Mouse (Mus musculus) intestine, embryonic 15.5 days (tissue): ENCODE measurements around the gene Calr3. TPM values are rescaled to one million over a fixed set of nuclear protein-coding genes. Genes with fewer than 3 reads are reported as not detected.

ENCODE experiments used
- ATAC-seq: fragments of 200-750 bp; cut with Nextera tagmentation; 2 replicates; pipeline ENCODE4 v1.8.0; 2017; ENCODE audit warnings: moderate TSS enrichment, moderate library complexity
- H3K27ac ChIP-seq: fragments of 300-500 bp; sonication (generic); 2 replicates; pipeline ENCODE4 v1.5.1; 2015; ENCODE audit warnings: mild to moderate bottlenecking, inconsistent platforms
- H3K27me3 ChIP-seq: fragments of 300-500 bp; sonication (generic); replicated peaks from 2 replicates; pipeline ENCODE4 v1.6.1; 2015; ENCODE audit warnings: inconsistent platforms
- H3K36me3 ChIP-seq: fragments of 300-500 bp; sonication (generic); 2 replicates; pipeline ENCODE4 v1.6.1; 2015; ENCODE audit warnings: inconsistent platforms
- H3K4me1 ChIP-seq: fragments of 300-500 bp; sonication (generic); replicated peaks from 2 replicates; pipeline ENCODE4 v1.6.1; 2015; ENCODE audit warnings: inconsistent platforms
- H3K4me2 ChIP-seq: fragments of 300-500 bp; sonication (generic); replicated peaks from 2 replicates; pipeline ENCODE4 v1.6.1; 2015; ENCODE audit warnings: mild to moderate bottlenecking, inconsistent platforms
- H3K4me3 ChIP-seq: fragments of 300-500 bp; sonication (generic); replicated peaks from 2 replicates; pipeline ENCODE4 v1.5.1; 2015; ENCODE audit warnings: inconsistent platforms
- H3K9ac ChIP-seq: fragments of 300-500 bp; sonication (generic); 2 replicates; pipeline ENCODE4 v1.6.1; 2015; ENCODE audit warnings: inconsistent platforms
- H3K9me3 ChIP-seq: fragments of 300-500 bp; sonication (generic); 2 replicates; pipeline ENCODE4 v1.6.1; 2016; ENCODE audit warnings: inconsistent platforms
- WGBS: fragments of 180-500 bp; shearing (Covaris S2); methylation state at CpG from one replicate; pipeline ENCODE4 v1.1.7; 2015; 5-methylcytosine and 5-hydroxymethylcytosine counted together
- polyA plus RNA-seq: library from polyadenylated mRNA; unstranded; fragments of >200 nt; fragmentation: Nextera tagmentation; extraction: Ambion mirVana; gene quantifications from 2 replicates; pipeline ENCODE4 v1.2.1, GENCODE M21; 2015

The Calr3 gene
- polyA plus RNA-seq, 1 experiment from 2014 or later, result 1.1 TPM

DNA sequence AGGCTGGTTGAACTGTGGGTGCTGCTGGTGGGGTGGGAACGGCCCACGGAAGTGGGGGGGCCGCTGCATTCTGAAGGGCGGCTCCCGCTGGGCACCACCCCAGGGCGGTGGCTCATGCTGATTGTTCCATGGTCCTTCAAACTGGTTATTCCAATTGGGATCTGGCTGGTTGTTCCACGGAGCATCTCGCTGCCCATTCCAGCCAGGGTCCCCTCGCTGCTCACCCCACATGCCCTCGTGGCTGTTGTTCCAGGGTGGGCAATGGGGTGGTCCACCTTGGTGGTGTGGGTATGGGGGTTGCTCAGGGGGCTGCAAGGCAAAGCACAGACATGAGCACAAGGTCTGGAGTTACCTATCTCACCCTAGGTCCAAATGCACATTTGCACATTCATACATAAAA is 20.5 kb upstream of the Calr3 start:
- H3K4me3 ChIP-seq, result no peak overlapping the region
- H3K9me3 ChIP-seq, result no peaks in the 10 kb centered on the region
- no peak overlapping the region for H3K4me2 ChIP-seq
- H3K9ac ChIP-seq, result no peak overlapping the region
- H3K27me3 ChIP-seq, result no peaks in the 10 kb centered on the region
- H3K4me1 ChIP-seq, result no peaks in the 10 kb centered on the region
- 93% methylated on average over 10 of the region's 10 CpGs for WGBS
- no peak overlapping the region for H3K27ac ChIP-seq
- no peak for ATAC-seq
- peaks cover 87% of the 10 kb centered on the region for H3K36me3 ChIP-seq

DNA sequence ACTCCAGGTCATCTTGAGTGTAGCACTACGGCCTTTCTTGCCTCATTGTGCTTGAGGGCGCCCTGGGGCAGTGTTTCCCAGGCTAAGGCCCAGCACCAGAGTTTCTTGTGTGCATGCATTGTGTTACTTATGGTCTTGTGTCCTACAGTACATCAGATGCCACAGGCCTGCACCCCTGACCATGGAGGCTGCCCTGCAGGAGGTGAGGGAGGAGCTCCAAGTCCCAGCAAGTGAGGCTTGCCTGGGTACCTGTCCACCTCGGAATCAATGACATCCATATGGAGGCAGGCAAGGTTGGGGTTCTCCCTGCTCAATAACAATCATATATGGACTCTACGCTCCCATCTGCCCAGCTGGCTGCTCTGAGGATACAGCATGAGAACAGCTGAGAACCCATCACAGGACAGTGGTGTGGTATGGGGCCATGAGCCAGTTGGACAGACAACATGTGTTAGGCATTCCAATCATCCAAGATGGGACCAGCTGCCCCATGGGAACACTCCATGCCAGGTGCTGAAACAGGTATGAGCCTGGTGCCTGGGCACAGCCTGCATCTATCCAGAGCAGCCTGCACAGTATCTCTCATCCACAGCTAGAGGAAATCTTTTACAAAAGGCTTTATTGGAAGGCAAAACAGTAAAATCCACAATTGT is 16.3 kb upstream of the Calr3 start:
- H3K27ac ChIP-seq, result no peak overlapping the region
- no peaks in the 10 kb centered on the region for H3K9me3 ChIP-seq
- 91% methylated on average over 4 of the region's 4 CpGs for WGBS
- no peak overlapping the region for H3K4me2 ChIP-seq
- ATAC-seq, result no peak
- H3K4me3 ChIP-seq, result no peak overlapping the region
- no peak overlapping the region for H3K9ac ChIP-seq
- H3K27me3 ChIP-seq, result no peaks in the 10 kb centered on the region
- H3K36me3 ChIP-seq, result peaks cover 58% of the 10 kb centered on the region
- H3K4me1 ChIP-seq, result no peaks in the 10 kb centered on the region

DNA sequence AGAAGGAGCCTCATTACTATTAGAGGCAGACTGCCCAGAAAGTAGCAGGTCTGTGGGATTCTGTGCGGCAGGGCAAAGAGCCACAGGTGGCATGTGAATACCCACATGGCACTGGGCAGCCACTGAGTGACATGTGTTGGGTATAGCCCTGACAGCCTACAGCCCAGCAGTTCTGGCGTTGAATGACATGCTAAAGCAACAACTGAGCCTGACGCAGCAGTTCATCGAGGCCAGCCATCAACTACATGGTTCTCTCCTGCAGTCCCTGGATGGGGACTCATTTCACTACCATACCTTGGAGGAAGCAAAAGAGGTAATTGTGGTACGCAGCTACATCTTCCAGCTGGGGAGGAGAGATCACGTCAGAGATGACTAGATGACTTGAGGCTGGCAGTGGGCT is 14.8 kb upstream of the Calr3 start:
- no peaks in the 10 kb centered on the region for H3K27me3 ChIP-seq
- no peak overlapping the region for H3K27ac ChIP-seq
- no peak overlapping the region for H3K9ac ChIP-seq
- no peak overlapping the region for H3K4me2 ChIP-seq
- H3K9me3 ChIP-seq, result no peaks in the 10 kb centered on the region
- no peak for ATAC-seq
- H3K4me1 ChIP-seq, result no peaks in the 10 kb centered on the region
- H3K36me3 ChIP-seq, result peaks cover 52% of the 10 kb centered on the region
- H3K4me3 ChIP-seq, result no peak overlapping the region
- WGBS, result 82% methylated on average over 6 of the region's 6 CpGs

DNA sequence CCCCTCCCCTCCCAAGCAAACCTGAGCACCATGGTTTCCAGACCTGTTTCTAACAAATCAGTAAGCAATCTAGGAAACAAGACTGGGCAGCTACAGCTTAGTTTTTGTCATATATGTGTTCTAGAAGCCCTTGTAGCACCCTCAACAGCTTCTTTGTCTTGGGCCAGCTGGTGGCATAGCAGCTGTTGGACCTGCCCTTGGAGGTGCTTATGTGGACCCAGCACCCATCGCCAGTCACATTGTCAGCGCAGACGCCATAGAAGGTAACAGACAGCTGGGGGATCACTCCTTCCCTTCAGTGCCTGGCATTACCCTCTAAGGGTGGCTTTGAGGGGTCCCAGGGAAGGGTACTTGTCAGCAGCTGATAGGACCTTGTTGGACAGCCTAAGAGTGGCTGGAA is 14.1 kb upstream of the Calr3 start:
- Histone ChIP-seq H3K27ac (no peak overlapping the region), H3K9me3 (no peaks in the 10 kb centered on the region), H3K27me3 (no peaks in the 10 kb centered on the region), H3K4me1 (no peaks in the 10 kb centered on the region), H3K4me3 (no peak overlapping the region), H3K4me2 (no peak overlapping the region), H3K36me3 (peaks cover 46% of the 10 kb centered on the region), H3K9ac (no peak overlapping the region)
- 88% methylated on average over 3 of the region's 3 CpGs for WGBS
- no peak for ATAC-seq

DNA sequence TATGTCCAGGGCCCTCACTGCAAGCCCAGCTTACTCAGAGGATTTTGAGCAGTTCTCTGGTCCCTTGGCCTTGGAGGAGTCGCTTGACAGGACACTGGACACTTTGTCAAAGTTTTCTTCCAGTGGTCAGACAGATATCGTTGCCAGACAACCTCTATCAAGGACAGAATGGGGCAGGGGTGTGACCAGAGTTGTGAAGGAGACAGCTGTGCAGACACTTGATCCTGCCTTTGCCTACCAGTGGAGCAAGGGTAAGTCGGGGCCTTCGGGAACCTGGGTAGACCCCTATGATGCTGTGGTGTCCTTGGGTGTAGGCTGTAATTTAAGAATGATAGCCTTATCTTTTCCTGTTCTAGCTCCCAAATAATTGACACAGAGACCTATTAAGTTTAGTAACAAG is 11.6 kb upstream of the Calr3 start:
- WGBS, result 86% methylated on average over 4 of the region's 4 CpGs
- Histone ChIP-seq H3K9me3 (no peaks in the 10 kb centered on the region), H3K9ac (no peak overlapping the region), H3K27me3 (no peaks in the 10 kb centered on the region), H3K36me3 (peaks cover 26% of the 10 kb centered on the region), H3K4me2 (no peak overlapping the region), H3K4me1 (no peaks in the 10 kb centered on the region), H3K4me3 (no peak overlapping the region), H3K27ac (no peak overlapping the region)
- no peak for ATAC-seq

DNA sequence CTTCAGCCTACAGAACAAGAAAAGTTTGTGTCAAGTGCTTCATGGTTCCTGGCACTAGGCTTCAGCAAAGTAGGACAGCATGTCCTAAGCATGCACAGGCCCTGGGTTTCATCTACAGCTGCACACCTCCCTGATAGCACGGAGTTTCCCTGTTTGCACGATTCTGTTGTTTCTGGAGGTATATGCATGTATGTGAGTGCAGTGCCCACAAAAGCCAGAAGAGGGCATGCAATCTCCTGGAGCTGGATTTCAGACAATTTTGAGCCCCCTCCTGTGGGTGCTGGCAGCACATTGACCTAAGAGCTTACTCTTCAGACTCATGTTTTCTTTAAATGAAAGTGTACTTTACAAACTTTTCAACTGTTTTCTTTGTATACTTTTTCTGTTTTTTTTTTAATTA is 10.2 kb upstream of the Calr3 start:
- Histone ChIP-seq H3K36me3 (peaks cover 29% of the 10 kb centered on the region; the same call in 1 of the 2 replicates), H3K9me3 (no peaks in the 10 kb centered on the region), H3K27ac (no peak overlapping the region), H3K4me2 (no peak overlapping the region), H3K27me3 (no peaks in the 10 kb centered on the region), H3K4me1 (no peaks in the 10 kb centered on the region), H3K4me3 (no peak overlapping the region), H3K9ac (no peak overlapping the region)
- ATAC-seq, result no peak
- 94% methylated on average over 2 of the region's 2 CpGs for WGBS

DNA sequence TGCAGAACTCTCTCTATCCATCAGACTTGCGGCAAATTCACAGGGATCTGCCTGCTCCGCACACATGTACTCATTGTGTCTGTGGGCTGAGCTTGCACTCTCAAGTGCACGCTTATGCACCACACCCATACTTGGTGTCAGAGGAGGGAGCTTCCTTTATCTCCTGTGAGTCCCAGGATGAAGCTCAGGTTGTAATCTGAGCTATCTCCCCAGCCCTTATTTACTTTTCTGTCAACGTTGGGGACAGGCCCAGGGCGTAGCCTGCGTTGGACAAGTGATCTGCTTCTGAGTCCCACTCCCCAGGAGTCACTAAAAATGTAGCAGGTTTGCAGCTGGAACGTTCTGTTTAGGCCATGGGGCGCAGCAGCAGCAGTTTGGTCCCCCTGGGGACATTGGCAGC is 7.8 kb upstream of the Calr3 start:
- Histone ChIP-seq H3K27me3 (no peaks in the 10 kb centered on the region), H3K9ac (no peak overlapping the region), H3K4me3 (no peak overlapping the region), H3K27ac (no peak overlapping the region), H3K4me1 (no peaks in the 10 kb centered on the region), H3K9me3 (no peaks in the 10 kb centered on the region), H3K36me3 (peaks cover 24% of the 10 kb centered on the region; the same call in 1 of the 2 replicates), H3K4me2 (no peak overlapping the region)
- WGBS, result 61% methylated on average over 8 of the region's 8 CpGs
- ATAC-seq, result 0 out of 2 replicates have a peak, but pooled peaks have one; percentile 28

DNA sequence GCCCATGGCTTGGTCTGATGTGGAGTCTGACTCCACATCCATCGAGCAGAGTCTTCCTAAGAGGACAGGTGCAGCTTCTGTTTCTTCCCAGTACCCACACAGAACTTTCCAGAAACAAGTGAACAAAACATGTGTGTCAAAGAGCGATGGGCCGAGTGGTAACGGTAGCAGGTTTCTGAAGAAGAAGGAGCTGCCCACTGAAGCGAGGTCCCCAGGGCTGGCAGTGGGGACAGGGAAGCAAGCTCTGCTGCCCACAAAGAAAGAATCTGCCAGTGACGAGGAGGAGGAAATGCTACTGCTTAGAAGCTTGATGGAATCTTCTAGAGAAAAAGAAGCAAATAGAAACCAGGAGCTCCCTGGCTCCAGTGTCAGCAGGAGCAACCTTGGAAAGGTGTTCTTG is 1.4 kb upstream of the Calr3 start:
- Histone ChIP-seq H3K4me2 (no peak overlapping the region), H3K36me3 (peaks cover 8% of the 10 kb centered on the region; the same call in 1 of the 2 replicates), H3K27ac (no peak overlapping the region), H3K9me3 (no peaks in the 10 kb centered on the region), H3K9ac (no peak overlapping the region), H3K4me3 (no peak overlapping the region), H3K4me1 (0 out of 2 replicates have a peak, but pooled peaks cover 3% of the 10 kb centered on the region), H3K27me3 (no peaks in the 10 kb centered on the region)
- 92% methylated on average over 6 of the region's 6 CpGs for WGBS
- no peak for ATAC-seq

DNA sequence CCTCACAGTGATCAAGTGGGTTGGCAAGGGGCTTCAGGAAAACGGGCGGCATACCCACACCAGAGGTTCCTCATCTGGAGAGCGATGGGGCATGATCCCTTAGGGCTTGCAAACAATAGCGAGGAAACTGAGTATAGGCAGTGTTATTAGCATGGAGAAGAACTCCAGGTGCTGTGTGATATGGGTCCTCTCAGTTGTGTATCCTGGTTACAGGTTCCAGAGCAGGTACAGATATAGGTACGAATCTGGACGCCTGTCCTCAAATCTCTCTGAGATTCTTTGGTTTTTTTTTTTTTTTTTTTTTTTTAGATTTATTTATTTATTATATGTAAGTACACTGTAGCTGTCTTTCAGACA is 302 bp upstream of the Calr3 start:
- H3K4me3 ChIP-seq, result peak overlapping the region; percentile 45
- 0 out of 2 replicates have a peak overlapping the region, but pooled peaks have one; percentile 36 for H3K27ac ChIP-seq
- peak; percentile 67 for ATAC-seq
- 0 out of 2 replicates have a peak, but pooled peaks cover 3% of the 10 kb centered on the region for H3K4me1 ChIP-seq
- no peaks in the 10 kb centered on the region for H3K9me3 ChIP-seq
- H3K9ac ChIP-seq, result peak overlapping the region; percentile 73
- H3K4me2 ChIP-seq, result peak overlapping the region; percentile 80
- H3K27me3 ChIP-seq, result no peaks in the 10 kb centered on the region
- 33% methylated on average over 6 of the region's 6 CpGs for WGBS
- H3K36me3 ChIP-seq, result no peaks in the 10 kb centered on the region

DNA sequence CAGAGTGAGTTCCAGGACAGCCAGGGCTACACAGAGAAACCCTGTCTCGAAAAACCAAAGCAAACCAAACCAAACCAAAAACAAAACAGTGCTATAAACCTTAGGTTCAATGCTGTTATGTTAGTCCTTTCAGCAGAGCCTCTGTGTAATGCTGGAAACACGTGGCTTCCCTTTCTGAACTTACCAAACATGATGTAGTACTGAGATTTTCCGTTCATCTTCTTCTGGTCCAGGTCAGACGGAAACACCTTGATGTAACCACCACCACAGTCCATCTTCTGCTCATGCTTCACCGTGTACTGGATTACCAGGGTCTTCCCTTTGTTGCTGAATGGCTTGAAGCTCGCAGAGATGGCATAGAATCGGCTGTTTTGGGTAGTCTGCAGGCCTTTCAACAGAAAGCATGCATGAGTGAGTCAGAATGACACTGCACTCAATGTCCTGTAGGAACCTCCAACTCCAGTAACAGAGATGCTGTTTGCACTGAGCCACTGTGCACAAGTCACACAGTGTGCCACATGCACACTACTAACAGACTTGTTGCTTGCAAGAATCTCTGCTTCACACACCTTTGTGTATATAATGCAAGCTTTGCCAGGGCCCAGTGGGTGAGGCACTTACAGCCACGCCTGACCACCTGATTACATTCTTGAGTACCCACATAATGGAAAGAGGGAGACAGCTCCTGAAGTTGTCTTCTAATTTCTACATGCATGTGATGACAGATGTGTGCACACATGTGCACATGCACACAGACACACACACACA is 5.2 kb downstream of the Calr3 start:
- Histone ChIP-seq H3K4me1 (0 out of 2 replicates have a peak, but pooled peaks cover 3% of the 10 kb centered on the region), H3K27ac (no peak overlapping the region), H3K9ac (no peak overlapping the region), H3K27me3 (no peaks in the 10 kb centered on the region), H3K36me3 (no peaks in the 10 kb centered on the region), H3K9me3 (no peaks in the 10 kb centered on the region), H3K4me3 (no peak overlapping the region), H3K4me2 (no peak overlapping the region)
- no peak for ATAC-seq
- 79% methylated on average over 8 of the region's 8 CpGs for WGBS

DNA sequence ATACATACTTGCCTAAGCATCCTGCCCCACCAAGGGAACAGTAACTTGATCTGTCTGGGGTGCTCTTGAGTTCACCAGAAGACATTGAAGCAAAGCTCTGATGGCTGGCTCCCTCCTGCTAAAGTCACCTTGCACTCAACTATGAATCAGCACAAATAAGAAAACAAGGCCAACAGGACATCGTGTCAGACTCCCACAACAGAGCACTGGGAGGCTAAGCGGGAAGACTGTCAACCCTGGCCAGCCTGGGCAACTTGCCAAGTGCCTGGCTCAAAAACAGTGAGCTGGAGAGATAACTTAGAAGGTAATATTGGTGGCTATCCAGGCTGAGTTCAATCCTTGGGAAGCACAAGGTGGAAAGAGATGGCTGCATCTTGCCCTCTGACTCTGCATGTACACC is 8.7 kb downstream of the Calr3 start:
- no peak overlapping the region for H3K9ac ChIP-seq
- no peaks in the 10 kb centered on the region for H3K27me3 ChIP-seq
- H3K27ac ChIP-seq, result no peak overlapping the region
- H3K4me2 ChIP-seq, result no peak overlapping the region
- H3K4me1 ChIP-seq, result no peaks in the 10 kb centered on the region
- no peaks in the 10 kb centered on the region for H3K9me3 ChIP-seq
- WGBS, result 26% methylated on average over 2 of the region's 2 CpGs
- H3K36me3 ChIP-seq, result no peaks in the 10 kb centered on the region
- no peak overlapping the region for H3K4me3 ChIP-seq
- no peak for ATAC-seq

DNA sequence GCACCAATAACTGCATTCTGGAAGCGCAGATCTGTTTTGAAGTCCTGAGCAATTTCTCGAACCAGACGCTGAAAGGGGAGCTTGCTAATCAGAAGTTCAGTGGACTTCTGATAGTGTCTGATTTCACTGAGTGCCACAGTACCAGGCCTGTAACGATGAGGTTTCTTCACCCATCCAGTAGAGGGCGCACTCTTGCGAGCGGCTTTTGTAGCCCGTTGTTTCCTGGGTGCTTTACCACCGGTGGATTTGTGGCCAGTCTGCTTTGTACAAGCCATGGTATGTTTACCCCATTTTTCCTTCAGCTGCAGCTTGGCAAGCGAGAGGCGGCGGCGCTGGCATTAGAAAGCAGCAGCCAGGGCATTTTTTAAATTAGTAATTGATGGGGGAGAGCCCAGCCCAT is 14.0 kb downstream of the Calr3 start:
- no peak overlapping the region for H3K4me2 ChIP-seq
- no peaks in the 10 kb centered on the region for H3K9me3 ChIP-seq
- no peak overlapping the region for H3K4me3 ChIP-seq
- WGBS, result 50% methylated on average over 13 of the region's 13 CpGs
- no peaks in the 10 kb centered on the region for H3K4me1 ChIP-seq
- H3K36me3 ChIP-seq, result no peaks in the 10 kb centered on the region
- H3K9ac ChIP-seq, result no peak overlapping the region
- H3K27ac ChIP-seq, result no peak overlapping the region
- ATAC-seq, result no peak
- H3K27me3 ChIP-seq, result no peaks in the 10 kb centered on the region

DNA sequence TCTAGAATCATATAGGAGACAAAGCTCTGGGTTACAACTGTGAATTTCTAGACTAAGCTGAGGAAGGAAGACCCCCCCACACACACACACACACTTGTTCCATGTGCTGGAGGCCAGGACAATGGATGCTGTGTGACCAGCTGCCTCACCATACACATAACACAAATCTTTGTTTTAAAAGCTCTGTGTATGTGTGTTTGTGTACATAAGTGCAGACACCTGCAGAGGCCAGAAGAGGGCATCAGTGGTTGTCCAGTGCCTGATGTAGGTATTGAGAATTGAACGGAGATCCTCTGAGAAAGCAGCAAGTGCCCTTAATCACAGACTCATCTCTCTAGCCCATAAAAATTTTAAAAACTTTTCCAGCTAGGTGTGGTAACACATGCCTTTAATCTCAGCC is 20.7 kb downstream of the Calr3 start:
- ATAC-seq, result no peak
- WGBS, result 52% methylated on average over 1 of the region's 1 CpGs
- no peak overlapping the region for H3K4me2 ChIP-seq

More for the DNA sequence above, 20.7 kb downstream of the Calr3 start:
- 0 out of 2 replicates have a peak, but pooled peaks cover 3% of the 10 kb centered on the region for H3K36me3 ChIP-seq
- no peaks in the 10 kb centered on the region for H3K27me3 ChIP-seq
- H3K4me1 ChIP-seq, result peaks cover 25% of the 10 kb centered on the region
- H3K27ac ChIP-seq, result no peak overlapping the region
- H3K9me3 ChIP-seq, result no peaks in the 10 kb centered on the region
- no peak overlapping the region for H3K9ac ChIP-seq
- no peak overlapping the region for H3K4me3 ChIP-seq
